Mouse (Mus musculus) lung, postnatal 0 days (tissue): ENCODE data around the gene Syt17.

Experiments used
- CTCF ChIP-seq: IDR thresholded peaks from 2 replicates; pipeline ENCODE4 v1.5.1; 2016; ENCODE audit warnings: antibody characterized with exemption, mild to moderate bottlenecking
- EP300 ChIP-seq: IDR thresholded peaks from 2 replicates; pipeline ENCODE4 v1.6.1; 2016; ENCODE audit warnings: antibody characterized with exemption, mild to moderate bottlenecking, control low read depth

GRCm38 (mm10) chr7:118358977-118359376 lies 89.0 kb downstream of the Syt17 start:
- TF ChIP-seq CTCF, result no peak
- TF ChIP-seq EP300, result no peak
